Mouse (Mus musculus) lung, postnatal 0 days (tissue): ENCODE measurements around the gene Psap.

Experiments
- CTCF ChIP-seq: IDR thresholded peaks from 2 replicates; pipeline ENCODE4 v1.5.1; 2016; ENCODE audit warnings: antibody characterized with exemption, mild to moderate bottlenecking
- EP300 ChIP-seq: IDR thresholded peaks from 2 replicates; pipeline ENCODE4 v1.6.1; 2016; ENCODE audit warnings: antibody characterized with exemption, mild to moderate bottlenecking, control low read depth

DNA sequence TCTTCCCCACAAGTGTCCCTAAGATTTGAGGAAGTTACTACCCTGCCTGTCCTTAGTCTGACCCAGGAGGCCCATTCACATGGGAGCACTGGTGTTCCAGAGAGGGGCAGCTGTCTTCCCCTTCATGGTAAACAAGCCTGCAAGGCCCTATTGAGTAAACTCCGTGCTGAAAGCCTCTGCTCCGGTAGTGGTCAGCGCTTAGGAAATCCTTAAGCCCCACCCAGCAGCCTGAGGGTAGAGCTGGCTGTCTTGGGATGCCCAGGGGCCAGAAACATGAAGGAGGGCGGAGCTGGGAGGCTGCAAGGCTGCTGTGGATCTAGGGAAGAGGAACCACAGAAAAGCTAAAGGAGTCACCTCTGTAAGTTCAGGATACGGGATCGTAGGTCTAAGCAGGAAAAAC, 71.6 kb downstream of the Psap start:
- TF ChIP-seq CTCF (no peak), EP300 (peak; percentile 62)
